Mouse (Mus musculus): ENCODE data around the gene Olfr530. TPM values are rescaled to one million over a fixed set of nuclear protein-coding genes. Genes with fewer than 3 reads are reported as not detected.

Olfr530 gene
- polyA plus RNA-seq (2014; fragmentation: Nextera tagmentation; extraction: Ambion mirVana): not detected in 2 replicates

- Histone ChIP-seq H3K4me2 (ENCODE audit: low read depth, low read length, severe bottlenecking) (no peak within 1 kb of the TSS), H3K9me3 (ENCODE audit: control insufficient read depth, low read length) (no peaks in the 10 kb centered on the region), H3K9ac (ENCODE audit: low read length) (no peak within 1 kb of the TSS), H3K36me3 (ENCODE audit: control insufficient read depth, insufficient read depth, low read length) (no peaks in the 10 kb centered on the region), H3K27me3 (ENCODE audit: control insufficient read depth, insufficient read depth, low read length) (no peaks in the 10 kb centered on the region), H3K27ac (ENCODE audit: low read depth, low read length) (no peak within 1 kb of the TSS), H3K4me3 (ENCODE audit: low read depth, low read length) (no peak within 1 kb of the TSS), H3K4me1 (replicated peaks; ENCODE audit: control insufficient read depth, insufficient read depth, low read length) (no peaks in the 10 kb centered on the region)
- WGBS: 63% methylated on average over 1 of the region's 1 CpGs
- ATAC-seq (replicated peaks; ENCODE audit: low FRiP score) (no peak), DNase-seq (ENCODE audit: low spot score) (no peak)
Observed at GRCm38 (mm10) chr7:140376231-140376630, at the start of gene Olfr530. Gene Olfr530, minus strand, starts transcription at chr7:140376331.

- no peak for DNase-seq (ENCODE audit: low spot score)
- Histone ChIP-seq H3K9me3 (ENCODE audit: control insufficient read depth, low read length) (no peaks in the 10 kb centered on the region), H3K36me3 (ENCODE audit: control insufficient read depth, insufficient read depth, low read length) (no peaks in the 10 kb centered on the region), H3K27me3 (ENCODE audit: control insufficient read depth, insufficient read depth, low read length) (no peaks in the 10 kb centered on the region), H3K4me2 (ENCODE audit: low read depth, low read length, severe bottlenecking) (no peak within 1 kb of the TSS), H3K9ac (ENCODE audit: low read length) (no peak within 1 kb of the TSS), H3K4me1 (replicated peaks; ENCODE audit: control insufficient read depth, insufficient read depth, low read length) (no peaks in the 10 kb centered on the region), H3K4me3 (ENCODE audit: low read depth, low read length) (no peak within 1 kb of the TSS), H3K27ac (ENCODE audit: low read depth, low read length) (no peak within 1 kb of the TSS)
- 90% methylated on average over 1 of the region's 1 CpGs for WGBS
- ATAC-seq (replicated peaks; ENCODE audit: low FRiP score): no peak
Observed at GRCm38 (mm10) chr7:140421539-140421938, 45.4 kb upstream of the Olfr530 start, which contains the start of gene Olfr532. Gene Olfr532, minus strand, starts transcription at chr7:140421639.

DNA sequence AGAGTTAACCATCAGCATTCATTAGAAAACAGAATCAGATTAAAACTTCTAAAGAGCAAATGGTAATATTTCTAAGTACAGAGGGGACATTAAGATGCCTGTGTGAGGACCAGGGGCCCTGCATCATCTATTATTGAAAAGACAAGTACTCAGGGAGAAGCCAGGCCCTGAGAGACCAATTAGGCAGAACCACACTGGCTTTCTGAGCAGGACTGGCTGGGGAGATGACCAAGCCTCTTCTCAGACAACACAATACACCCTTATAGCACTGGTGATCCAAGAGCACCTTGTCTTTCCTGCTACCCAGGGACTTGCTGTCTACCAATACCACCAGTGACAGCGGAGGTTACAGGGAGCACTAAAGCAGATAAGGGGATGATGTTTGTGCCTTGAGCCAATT is 26.7 kb upstream of the Olfr530 start, which contains the start of gene Olfr531:
Gene Olfr531 (minus strand): TSS at position 101 of the 400 bp plus-strand sequence.
- WGBS: 96% methylated on average over 1 of the region's 1 CpGs
- Histone ChIP-seq H3K4me2 (ENCODE audit: low read depth, low read length, severe bottlenecking) (no peak within 1 kb of the TSS), H3K27me3 (ENCODE audit: control insufficient read depth, insufficient read depth, low read length) (no peaks in the 10 kb centered on the region), H3K36me3 (ENCODE audit: control insufficient read depth, insufficient read depth, low read length) (no peaks in the 10 kb centered on the region), H3K9ac (ENCODE audit: low read length) (no peak within 1 kb of the TSS), H3K4me3 (ENCODE audit: low read depth, low read length) (no peak within 1 kb of the TSS), H3K27ac (ENCODE audit: low read depth, low read length) (no peak within 1 kb of the TSS), H3K9me3 (ENCODE audit: control insufficient read depth, low read length) (no peaks in the 10 kb centered on the region), H3K4me1 (replicated peaks; ENCODE audit: control insufficient read depth, insufficient read depth, low read length) (no peaks in the 10 kb centered on the region)
- ATAC-seq (replicated peaks; ENCODE audit: low FRiP score) (no peak), DNase-seq (ENCODE audit: low spot score) (no peak)

DNA sequence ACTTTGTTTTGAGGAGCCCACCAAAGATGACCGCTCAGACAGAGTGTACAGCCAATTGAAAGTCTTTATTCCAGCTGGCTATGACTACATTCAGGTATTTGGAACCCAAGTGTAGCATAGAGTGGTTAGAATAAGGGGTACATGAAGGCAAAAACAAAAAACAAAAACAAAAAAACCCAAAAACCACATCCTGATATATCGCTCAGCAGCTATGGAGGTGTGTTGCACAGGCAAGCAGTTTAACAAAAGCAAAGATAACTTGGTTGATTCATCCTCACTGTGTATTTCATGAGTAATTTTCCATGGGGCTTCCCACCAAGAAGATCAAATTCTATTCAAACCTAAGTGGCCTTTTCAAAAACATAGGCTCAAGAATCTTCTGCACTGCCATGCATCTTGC is 780 bp upstream of the Olfr530 start:
- H3K9ac ChIP-seq (ENCODE audit: low read length): no peak overlapping the region
- H3K27me3 ChIP-seq (ENCODE audit: control insufficient read depth, insufficient read depth, low read length): no peaks in the 10 kb centered on the region
- no peaks in the 10 kb centered on the region for H3K9me3 ChIP-seq (ENCODE audit: control insufficient read depth, low read length)
- no peak overlapping the region for H3K27ac ChIP-seq (ENCODE audit: low read depth, low read length)
- no peaks in the 10 kb centered on the region for H3K4me1 ChIP-seq (replicated peaks; ENCODE audit: control insufficient read depth, insufficient read depth, low read length)
- H3K4me2 ChIP-seq (ENCODE audit: low read depth, low read length, severe bottlenecking): no peak overlapping the region
- no peak overlapping the region for H3K4me3 ChIP-seq (ENCODE audit: low read depth, low read length)
- DNase-seq (ENCODE audit: low spot score) (no peak), ATAC-seq (replicated peaks; ENCODE audit: low FRiP score) (no peak)
- no peaks in the 10 kb centered on the region for H3K36me3 ChIP-seq (ENCODE audit: control insufficient read depth, insufficient read depth, low read length)
- WGBS: 93% methylated on average over 2 of the region's 2 CpGs

- ATAC-seq (replicated peaks; ENCODE audit: low FRiP score) (no peak), DNase-seq (ENCODE audit: low spot score) (no peak)
- no peaks in the 10 kb centered on the region for H3K27me3 ChIP-seq (ENCODE audit: control insufficient read depth, insufficient read depth, low read length)
- WGBS: 79% methylated on average over 4 of the region's 4 CpGs
- no peaks in the 10 kb centered on the region for H3K4me1 ChIP-seq (replicated peaks; ENCODE audit: control insufficient read depth, insufficient read depth, low read length)
- H3K27ac ChIP-seq (ENCODE audit: low read depth, low read length): no peak overlapping the region
- no peaks in the 10 kb centered on the region for H3K36me3 ChIP-seq (ENCODE audit: control insufficient read depth, insufficient read depth, low read length)
- H3K9ac ChIP-seq (ENCODE audit: low read length): no peak overlapping the region
- no peaks in the 10 kb centered on the region for H3K9me3 ChIP-seq (ENCODE audit: control insufficient read depth, low read length)
- H3K4me2 ChIP-seq (ENCODE audit: low read depth, low read length, severe bottlenecking): no peak overlapping the region
- H3K4me3 ChIP-seq (ENCODE audit: low read depth, low read length): no peak overlapping the region
Observed at GRCm38 (mm10) chr7:140374300-140374699, 1.8 kb downstream of the Olfr530 start.

GRCm38 (mm10) chr7:140361571-140361970 is 14.6 kb downstream of the Olfr530 start, which contains the start of gene Olfr60:
Gene Olfr60, minus strand, starts transcription at chr7:140361671.
- Histone ChIP-seq H3K4me3 (ENCODE audit: low read depth, low read length) (no peak within 1 kb of the TSS), H3K27ac (ENCODE audit: low read depth, low read length) (no peak within 1 kb of the TSS), H3K36me3 (ENCODE audit: control insufficient read depth, insufficient read depth, low read length) (no peaks in the 10 kb centered on the region), H3K27me3 (ENCODE audit: control insufficient read depth, insufficient read depth, low read length) (no peaks in the 10 kb centered on the region), H3K9me3 (ENCODE audit: control insufficient read depth, low read length) (no peaks in the 10 kb centered on the region), H3K4me2 (ENCODE audit: low read depth, low read length, severe bottlenecking) (no peak within 1 kb of the TSS), H3K4me1 (replicated peaks; ENCODE audit: control insufficient read depth, insufficient read depth, low read length) (no peaks in the 10 kb centered on the region), H3K9ac (ENCODE audit: low read length) (no peak within 1 kb of the TSS)
- ATAC-seq (replicated peaks; ENCODE audit: low FRiP score) (no peak), DNase-seq (ENCODE audit: low spot score) (no peak)
- 75% methylated on average over 3 of the region's 3 CpGs for WGBS

- Histone ChIP-seq H3K9me3 (ENCODE audit: control insufficient read depth, low read length) (no peaks in the 10 kb centered on the region), H3K4me1 (replicated peaks; ENCODE audit: control insufficient read depth, insufficient read depth, low read length) (no peaks in the 10 kb centered on the region), H3K27me3 (ENCODE audit: control insufficient read depth, insufficient read depth, low read length) (no peaks in the 10 kb centered on the region), H3K4me3 (ENCODE audit: low read depth, low read length) (no peak within 1 kb of the TSS), H3K27ac (ENCODE audit: low read depth, low read length) (no peak within 1 kb of the TSS), H3K36me3 (ENCODE audit: control insufficient read depth, insufficient read depth, low read length) (no peaks in the 10 kb centered on the region), H3K9ac (ENCODE audit: low read length) (no peak within 1 kb of the TSS), H3K4me2 (ENCODE audit: low read depth, low read length, severe bottlenecking) (no peak within 1 kb of the TSS)
- no peak for ATAC-seq (replicated peaks; ENCODE audit: low FRiP score)
- WGBS: 64% methylated on average over 2 of the region's 2 CpGs
- DNase-seq (ENCODE audit: low spot score): no peak
Observed at GRCm38 (mm10) chr7:140333717-140334116, 42.4 kb downstream of the Olfr530 start, which contains the start of gene Olfr527. Gene Olfr527, plus strand, starts transcription at chr7:140334017.

- 54% methylated on average over 1 of the region's 1 CpGs for WGBS
- no peak overlapping the region for H3K4me3 ChIP-seq (ENCODE audit: low read depth, low read length)
- H3K27me3 ChIP-seq (ENCODE audit: control insufficient read depth, insufficient read depth, low read length): no peaks in the 10 kb centered on the region
- no peak overlapping the region for H3K9ac ChIP-seq (ENCODE audit: low read length)
- DNase-seq (ENCODE audit: low spot score) (no peak), ATAC-seq (replicated peaks; ENCODE audit: low FRiP score) (no peak)
- H3K27ac ChIP-seq (ENCODE audit: low read depth, low read length): no peak overlapping the region
- no peaks in the 10 kb centered on the region for H3K9me3 ChIP-seq (ENCODE audit: control insufficient read depth, low read length)
- no peaks in the 10 kb centered on the region for H3K4me1 ChIP-seq (replicated peaks; ENCODE audit: control insufficient read depth, insufficient read depth, low read length)
- H3K36me3 ChIP-seq (ENCODE audit: control insufficient read depth, insufficient read depth, low read length): no peaks in the 10 kb centered on the region
- H3K4me2 ChIP-seq (ENCODE audit: low read depth, low read length, severe bottlenecking): no peak overlapping the region
Observed at GRCm38 (mm10) chr7:140329766-140330304, 46.3 kb downstream of the Olfr530 start.
